Mouse (Mus musculus): ENCODE data around the gene Heca. TPM values are rescaled to one million over a fixed set of nuclear protein-coding genes. Genes with fewer than 3 reads are reported as not detected.

Heca gene
- total and polyA plus RNA-seq, 3 experiments = 11.7 to 31.0 (median 30.0) TPM

DNA sequence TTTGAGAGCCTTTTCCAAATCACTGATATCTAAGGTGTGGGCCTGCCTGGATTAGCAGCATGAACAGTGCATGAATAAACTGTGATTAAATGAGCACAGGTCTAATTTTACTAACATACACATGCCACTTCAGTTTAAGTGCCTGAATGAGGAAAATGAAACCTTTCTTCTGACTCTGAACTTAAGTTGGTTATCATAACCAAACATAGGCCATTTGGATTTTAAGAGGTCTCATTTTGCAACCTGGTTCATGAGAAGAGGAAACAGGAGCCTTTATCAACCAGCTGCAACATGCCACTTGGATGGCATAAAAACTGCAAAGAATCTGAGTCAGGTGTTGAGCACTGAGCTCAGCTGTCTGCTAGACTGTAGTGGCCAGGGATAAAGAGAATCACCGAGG lies 16.7 kb downstream of the Heca start:
- Histone ChIP-seq H3K36me3 (ENCODE audit: control insufficient read depth, insufficient read depth, low read length) (peaks cover 26% of the 10 kb centered on the region), H3K27ac (peak overlapping the region; percentile 62), H3K9ac (ENCODE audit: low read depth, low read length) (no peak overlapping the region), H3K79me2 (replicated peaks; ENCODE audit: control insufficient read depth, insufficient read depth, low read length) (peaks cover 5% of the 10 kb centered on the region; the same call in 1 of the 2 replicates), H3K4me3 (no peak overlapping the region), H3K4me1 (ENCODE audit: control insufficient read depth, insufficient read depth, low read length) (peaks cover 11% of the 10 kb centered on the region), H3K27me3 (ENCODE audit: control insufficient read depth, insufficient read depth, low read length) (no peaks in the 10 kb centered on the region)
- TF ChIP-seq CTCF (IDR thresholded peaks at IDR 0.05) (no peak), EP300 (IDR thresholded peaks at IDR 0.05; ENCODE audit: insufficient read depth, low read depth, low read length) (no peak), POLR2A (IDR thresholded peaks at IDR 0.05; ENCODE audit: insufficient read depth, low read depth, low read length) (no peak)
- intact Hi-C loops (cut with DNase I) = no loop called here
- DNase-seq = no peak
- WGBS = 48% methylated on average over 1 of the region's 1 CpGs

DNA sequence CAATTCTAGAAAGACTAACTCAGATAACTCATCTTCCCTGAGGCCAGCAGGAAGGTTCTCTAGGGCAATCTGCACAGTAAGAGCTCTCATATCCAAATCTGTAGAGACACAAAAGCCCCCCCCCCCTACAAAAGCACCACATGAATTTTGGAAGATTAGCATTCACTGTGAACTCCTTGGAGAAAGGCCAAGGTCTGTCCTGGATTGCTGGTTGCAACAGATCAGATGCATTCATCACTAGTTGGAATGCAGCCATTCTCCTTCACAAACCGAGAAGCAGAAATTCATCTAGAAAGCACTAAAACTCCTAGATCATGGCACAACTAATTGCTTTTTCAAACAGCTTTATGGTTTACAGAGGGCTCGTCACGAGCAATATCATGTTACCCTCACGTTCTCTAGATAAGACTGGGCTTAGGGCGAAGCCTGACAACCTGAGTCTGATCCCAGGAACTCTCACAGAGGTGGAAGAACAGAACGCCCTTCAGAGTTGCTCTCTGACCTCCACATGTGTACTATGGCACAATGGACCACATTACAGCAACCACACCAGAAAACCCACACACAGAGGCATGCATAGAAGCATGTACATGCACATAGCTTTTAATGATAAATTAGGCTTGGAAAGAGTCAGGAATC lies 17.3 kb downstream of the Heca start:
- WGBS = 32% methylated on average over 6 of the region's 6 CpGs
- Histone ChIP-seq H3K9ac (ENCODE audit: low read depth, low read length) (no peak overlapping the region), H3K36me3 (ENCODE audit: control insufficient read depth, insufficient read depth, low read length) (peaks cover 27% of the 10 kb centered on the region), H3K27me3 (ENCODE audit: control insufficient read depth, insufficient read depth, low read length) (no peaks in the 10 kb centered on the region), H3K27ac (peak overlapping the region; percentile 62), H3K4me1 (ENCODE audit: control insufficient read depth, insufficient read depth, low read length) (peaks cover 11% of the 10 kb centered on the region), H3K4me3 (no peak overlapping the region), H3K79me2 (replicated peaks; ENCODE audit: control insufficient read depth, insufficient read depth, low read length) (peaks cover 5% of the 10 kb centered on the region; the same call in 1 of the 2 replicates)
- peak in 1 of 2 experiments; percentile 26 for DNase-seq
- TF ChIP-seq CTCF (IDR thresholded peaks at IDR 0.05) (no peak), EP300 (IDR thresholded peaks at IDR 0.05; ENCODE audit: insufficient read depth, low read depth, low read length) (no peak), POLR2A (IDR thresholded peaks at IDR 0.05; ENCODE audit: insufficient read depth, low read depth, low read length) (no peak)
- intact Hi-C loops (cut with DNase I) = no loop called here

DNA sequence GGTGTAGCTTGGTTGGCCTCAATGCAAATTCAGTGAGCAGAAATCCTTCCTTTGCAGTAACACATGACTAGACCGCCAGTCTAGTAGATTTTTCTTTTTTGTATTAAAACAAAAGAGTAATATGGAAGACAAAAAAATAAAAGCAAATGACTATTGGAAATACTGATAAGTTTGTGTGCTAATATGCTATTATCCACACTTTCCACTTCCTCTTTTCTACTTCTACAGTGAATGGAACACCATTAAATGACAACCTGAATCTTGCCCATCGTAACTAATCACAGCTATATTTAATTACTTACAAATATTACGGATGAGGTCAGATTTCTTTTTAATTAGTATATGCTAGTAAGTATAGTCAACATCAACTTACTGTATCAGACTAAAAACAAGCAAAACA lies 22.7 kb downstream of the Heca start:
- intact Hi-C loops (cut with DNase I) = no loop called here
- H3K36me3 ChIP-seq (ENCODE audit: control insufficient read depth, insufficient read depth, low read length) = peaks cover 13% of the 10 kb centered on the region
- H3K27ac ChIP-seq = no peak overlapping the region
- no peak overlapping the region for H3K4me3 ChIP-seq
- no peak overlapping the region for H3K9ac ChIP-seq (ENCODE audit: low read depth, low read length)
- TF ChIP-seq EP300 (IDR thresholded peaks at IDR 0.05; ENCODE audit: insufficient read depth, low read depth, low read length) = no peak
- no peak for TF ChIP-seq POLR2A (IDR thresholded peaks at IDR 0.05; ENCODE audit: insufficient read depth, low read depth, low read length)
- WGBS = 84% methylated on average over 3 of the region's 3 CpGs
- H3K4me1 ChIP-seq (ENCODE audit: control insufficient read depth, insufficient read depth, low read length) = peaks cover 4% of the 10 kb centered on the region
- no peaks in the 10 kb centered on the region for H3K27me3 ChIP-seq (ENCODE audit: control insufficient read depth, insufficient read depth, low read length)
- H3K79me2 ChIP-seq (replicated peaks; ENCODE audit: control insufficient read depth, insufficient read depth, low read length) = peaks cover 5% of the 10 kb centered on the region; the same call in 1 of the 2 replicates
- DNase-seq = no peak

DNA sequence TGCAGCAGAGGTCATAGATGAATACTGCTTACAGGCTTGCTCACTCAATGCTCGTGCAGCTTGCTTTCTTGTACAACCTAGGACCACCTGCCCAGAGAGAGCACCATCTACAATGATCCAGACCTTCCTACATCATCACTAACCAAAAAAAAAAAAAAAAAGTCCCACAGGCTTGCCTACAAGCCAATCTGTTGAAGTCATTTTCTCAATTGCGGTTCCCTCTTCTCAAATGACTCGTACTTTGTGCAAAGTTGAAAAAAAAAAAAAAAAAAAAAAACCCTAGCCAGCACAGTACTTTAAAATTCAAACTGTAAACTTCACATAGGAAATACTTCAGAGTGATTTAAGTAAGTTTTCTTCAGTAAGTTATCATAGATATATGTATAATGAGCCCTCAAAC lies 23.7 kb downstream of the Heca start:
- Histone ChIP-seq H3K4me1 (ENCODE audit: control insufficient read depth, insufficient read depth, low read length) (peaks cover 5% of the 10 kb centered on the region), H3K9ac (ENCODE audit: low read depth, low read length) (no peak overlapping the region), H3K27ac (no peak overlapping the region), H3K27me3 (ENCODE audit: control insufficient read depth, insufficient read depth, low read length) (no peaks in the 10 kb centered on the region), H3K4me3 (no peak overlapping the region), H3K79me2 (replicated peaks; ENCODE audit: control insufficient read depth, insufficient read depth, low read length) (peaks cover 5% of the 10 kb centered on the region; the same call in 1 of the 2 replicates), H3K36me3 (ENCODE audit: control insufficient read depth, insufficient read depth, low read length) (peaks cover 9% of the 10 kb centered on the region)
- DNase-seq = no peak
- WGBS = 29% methylated on average over 3 of the region's 3 CpGs
- TF ChIP-seq CTCF (IDR thresholded peaks at IDR 0.05) (no peak), EP300 (IDR thresholded peaks at IDR 0.05; ENCODE audit: insufficient read depth, low read depth, low read length) (no peak), POLR2A (IDR thresholded peaks at IDR 0.05; ENCODE audit: insufficient read depth, low read depth, low read length) (no peak)
- intact Hi-C loops (cut with DNase I) = no loop called here

DNA sequence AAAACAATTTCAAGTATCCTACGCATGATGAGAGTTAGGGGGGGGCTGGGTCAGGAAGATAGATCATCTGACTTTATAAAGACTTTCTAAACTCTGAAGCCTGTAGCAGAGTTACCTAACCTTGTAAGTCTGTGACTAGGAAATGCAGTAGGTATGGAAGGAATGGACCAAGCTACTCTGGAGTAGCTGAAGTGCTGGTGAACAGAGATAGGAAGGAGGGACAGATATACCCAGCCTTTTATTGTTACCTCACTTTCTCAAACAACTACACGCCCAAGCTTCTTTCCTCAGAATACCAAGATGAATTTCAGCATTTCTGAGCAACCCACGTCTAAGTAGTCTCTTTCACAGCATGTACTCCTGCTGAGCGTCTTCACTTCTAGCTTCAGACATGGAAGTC lies 26.5 kb downstream of the Heca start:
- H3K4me3 ChIP-seq = no peak overlapping the region
- no peak overlapping the region for H3K9ac ChIP-seq (ENCODE audit: low read depth, low read length)
- intact Hi-C loops (cut with DNase I) = no loop called here
- no peaks in the 10 kb centered on the region for H3K27me3 ChIP-seq (ENCODE audit: control insufficient read depth, insufficient read depth, low read length)
- TF ChIP-seq EP300 (IDR thresholded peaks at IDR 0.05; ENCODE audit: insufficient read depth, low read depth, low read length) = no peak
- no peak for TF ChIP-seq CTCF (IDR thresholded peaks at IDR 0.05)
- no peak for TF ChIP-seq POLR2A (IDR thresholded peaks at IDR 0.05; ENCODE audit: insufficient read depth, low read depth, low read length)
- H3K36me3 ChIP-seq (ENCODE audit: control insufficient read depth, insufficient read depth, low read length) = peaks cover 6% of the 10 kb centered on the region
- peaks cover 7% of the 10 kb centered on the region for H3K4me1 ChIP-seq (ENCODE audit: control insufficient read depth, insufficient read depth, low read length)
- peaks cover 7% of the 10 kb centered on the region for H3K79me2 ChIP-seq (replicated peaks; ENCODE audit: control insufficient read depth, insufficient read depth, low read length)
- DNase-seq = no peak
- 83% methylated on average over 4 of the region's 4 CpGs for WGBS
- H3K27ac ChIP-seq = no peak overlapping the region

DNA sequence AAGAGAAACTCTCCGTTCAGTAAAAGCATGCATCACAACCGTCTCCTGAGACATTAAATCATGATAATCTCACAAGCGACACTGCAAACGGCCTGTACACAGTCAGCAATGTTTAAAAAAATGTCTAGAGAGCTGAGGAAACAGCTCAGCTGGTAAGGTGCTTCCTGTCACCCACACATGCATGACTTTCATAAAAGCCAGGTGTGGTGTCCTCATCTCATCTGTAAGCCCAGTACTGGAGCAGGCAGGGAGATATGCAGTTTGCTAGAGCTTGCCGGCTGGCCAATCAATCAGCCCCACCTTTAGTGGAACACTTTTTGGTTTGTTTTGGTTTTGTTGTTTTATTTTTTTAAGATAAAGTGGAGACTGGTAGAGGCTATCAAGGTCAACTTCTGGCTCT lies 27.9 kb downstream of the Heca start:
- no peak for DNase-seq
- Histone ChIP-seq H3K27ac (no peak overlapping the region), H3K4me3 (no peak overlapping the region), H3K9ac (ENCODE audit: low read depth, low read length) (no peak overlapping the region), H3K36me3 (ENCODE audit: control insufficient read depth, insufficient read depth, low read length) (peaks cover 4% of the 10 kb centered on the region), H3K27me3 (ENCODE audit: control insufficient read depth, insufficient read depth, low read length) (no peaks in the 10 kb centered on the region), H3K4me1 (ENCODE audit: control insufficient read depth, insufficient read depth, low read length) (peaks cover 7% of the 10 kb centered on the region), H3K79me2 (replicated peaks; ENCODE audit: control insufficient read depth, insufficient read depth, low read length) (peaks cover 7% of the 10 kb centered on the region)
- 41% methylated on average over 5 of the region's 5 CpGs for WGBS
- TF ChIP-seq POLR2A (IDR thresholded peaks at IDR 0.05; ENCODE audit: insufficient read depth, low read depth, low read length) (no peak), EP300 (IDR thresholded peaks at IDR 0.05; ENCODE audit: insufficient read depth, low read depth, low read length) (no peak), CTCF (IDR thresholded peaks at IDR 0.05) (no peak)
- intact Hi-C loops (cut with DNase I) = no loop called here

Measured in heart, adult 2 months (tissue).